Mouse (Mus musculus) kidney, embryonic 16.5 days (tissue): ENCODE measurements around the gene P2rx1. TPM values are rescaled to one million over a fixed set of nuclear protein-coding genes. Genes with fewer than 3 reads are reported as not detected.

Source experiments
- ATAC-seq: fragments of 200-750 bp; cut with Nextera tagmentation; 2 replicates; pipeline ENCODE4 v1.8.0; 2017; ENCODE audit warnings: moderate TSS enrichment; ENCODE audit not compliant: low FRiP score, low TSS enrichment
- H3K27ac ChIP-seq: fragments of 300-500 bp; sonication (generic); 2 replicates; pipeline ENCODE4 v1.5.1; 2014; ENCODE audit warnings: low read length
- H3K27me3 ChIP-seq: fragments of 300-500 bp; sonication (generic); 2 replicates; pipeline ENCODE4 v1.6.1; 2014; ENCODE audit warnings: low read length, control low read depth, mixed read lengths; ENCODE audit not compliant: insufficient read depth
- H3K36me3 ChIP-seq: fragments of 300-500 bp; sonication (generic); 2 replicates; pipeline ENCODE4 v1.6.1; 2014; ENCODE audit warnings: low read length, control low read depth, mixed read lengths; ENCODE audit not compliant: insufficient read depth
- H3K4me1 ChIP-seq: fragments of 300-500 bp; sonication (generic); 2 replicates; pipeline ENCODE4 v1.6.1; 2014; ENCODE audit warnings: low read length, control low read depth, mixed read lengths; ENCODE audit not compliant: insufficient read depth
- H3K4me2 ChIP-seq: fragments of 300-500 bp; sonication (generic); replicated peaks from 2 replicates; pipeline ENCODE4 v1.6.1; 2014; ENCODE audit warnings: low read depth, low read length
- H3K4me3 ChIP-seq: fragments of 300-500 bp; sonication (generic); 2 replicates; pipeline ENCODE4 v1.5.1; 2014; ENCODE audit warnings: mild to moderate bottlenecking, low read length
- H3K9ac ChIP-seq: fragments of 300-500 bp; sonication (generic); replicated peaks from 2 replicates; pipeline ENCODE4 v1.6.1; 2014; ENCODE audit warnings: low read length
- H3K9me3 ChIP-seq: fragments of 300-500 bp; sonication (generic); 2 replicates; pipeline ENCODE4 v1.6.1; 2016; ENCODE audit warnings: low read length, control low read depth
- WGBS: fragments of 180-500 bp; shearing (Covaris S2); extraction: QIAGEN DNeasy Blood & Tissue Kit; methylation state at CpG from one replicate; pipeline ENCODE4 v1.1.7; 2014; 5-methylcytosine and 5-hydroxymethylcytosine counted together
- polyA plus RNA-seq: library from polyadenylated mRNA; unstranded; fragments of >200 nt; fragmentation: Nextera tagmentation; extraction: Ambion mirVana; gene quantifications from 2 replicates; pipeline ENCODE4 v1.2.1, GENCODE M21; 2015

P2rx1 gene
- polyA plus RNA-seq, 1 experiment from 2014 or later = 3.1 TPM

- no peak overlapping the region for H3K4me2 ChIP-seq
- H3K27ac ChIP-seq = no peak overlapping the region
- H3K9ac ChIP-seq = no peak overlapping the region
- H3K36me3 ChIP-seq = no peaks in the 10 kb centered on the region
- no peak for ATAC-seq
- H3K9me3 ChIP-seq = no peaks in the 10 kb centered on the region
- peaks cover 38% of the 10 kb centered on the region for H3K4me1 ChIP-seq
- peaks cover 30% of the 10 kb centered on the region for H3K27me3 ChIP-seq
- no peak overlapping the region; the same call in 1 of the 2 replicates for H3K4me3 ChIP-seq
- WGBS = 17% methylated on average over 15 of the region's 15 CpGs
These were observed 38.8 kb upstream of the P2rx1 start for GRCm38 (mm10) chr11:72959924-72960679.

GRCm38 (mm10) chr11:72960723-72961071 is 38.2 kb upstream of the P2rx1 start:
- peaks cover 30% of the 10 kb centered on the region for H3K27me3 ChIP-seq
- no peak for ATAC-seq
- H3K9me3 ChIP-seq = no peaks in the 10 kb centered on the region
- 5% methylated on average over 15 of the region's 15 CpGs for WGBS
- no peak overlapping the region for H3K27ac ChIP-seq
- H3K9ac ChIP-seq = 0 out of 2 replicates have a peak overlapping the region, but pooled peaks have one; percentile 14
- H3K4me1 ChIP-seq = peaks cover 35% of the 10 kb centered on the region
- H3K4me3 ChIP-seq = peak overlapping the region; percentile 44
- no peaks in the 10 kb centered on the region for H3K36me3 ChIP-seq
- peak overlapping the region; percentile 65 for H3K4me2 ChIP-seq

DNA sequence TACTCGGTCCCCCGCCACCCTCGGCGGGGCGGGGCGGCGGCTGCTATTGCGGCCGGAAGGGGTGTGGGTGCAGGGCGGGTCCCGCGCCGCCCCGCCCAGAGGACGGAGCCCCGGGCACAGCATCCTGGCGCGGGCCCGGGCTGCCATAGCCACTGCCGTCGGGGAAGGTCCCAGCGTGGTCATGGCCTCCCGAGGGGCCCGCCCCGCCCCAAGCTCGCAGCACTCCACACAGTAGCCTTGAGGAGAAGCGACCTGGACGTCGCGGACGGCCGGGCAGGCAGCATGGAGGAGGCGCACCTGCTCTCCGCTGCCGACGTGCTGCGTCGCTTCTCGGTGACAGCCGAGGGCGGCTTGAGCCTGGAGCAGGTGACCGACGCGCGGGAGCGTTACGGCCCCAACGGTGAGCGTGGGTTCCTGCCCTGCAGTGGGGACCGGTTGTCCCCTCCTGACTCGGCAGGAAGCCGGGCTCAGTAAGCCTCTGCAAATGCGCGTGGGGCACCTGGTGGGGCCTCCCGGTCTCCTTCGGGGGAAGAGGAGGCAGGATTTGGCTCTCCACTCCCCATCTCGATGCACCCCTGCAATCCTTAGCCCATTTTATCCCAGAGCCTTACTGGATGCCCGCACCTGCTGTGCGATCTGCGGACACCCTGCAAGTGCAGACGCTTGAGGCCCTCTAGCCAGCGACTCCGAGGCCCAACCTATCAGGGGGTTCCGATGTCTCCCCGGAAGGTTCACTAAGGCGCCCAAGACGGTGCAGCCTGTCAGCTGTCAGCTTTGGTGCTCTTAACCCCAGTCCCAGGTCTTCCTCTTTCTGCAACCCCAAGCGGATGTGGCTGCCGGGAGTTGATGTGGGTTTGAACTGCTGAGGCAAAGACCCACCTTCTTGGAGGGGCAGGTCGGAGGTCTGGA is 37.6 kb upstream of the P2rx1 start, which contains the start of gene Atp2a3:
Gene Atp2a3 (plus strand): TSS at position 98 of the 909 bp plus-strand sequence.
- Histone ChIP-seq H3K27ac (no peak within 1 kb of the TSS), H3K9ac (peak within 1 kb of the TSS; percentile 14; the same call in 1 of the 2 replicates)
- 4% methylated on average over 67 of the region's 70 CpGs for WGBS

GRCm38 (mm10) chr11:72962378-72962777 is 36.5 kb upstream of the P2rx1 start:
- 66% methylated on average over 2 of the region's 2 CpGs for WGBS
- H3K4me2 ChIP-seq = no peak overlapping the region
- ATAC-seq = no peak
- peaks cover 35% of the 10 kb centered on the region for H3K4me1 ChIP-seq
- no peaks in the 10 kb centered on the region for H3K9me3 ChIP-seq
- H3K4me3 ChIP-seq = no peak overlapping the region
- H3K9ac ChIP-seq = no peak overlapping the region
- H3K27ac ChIP-seq = no peak overlapping the region
- peaks cover 30% of the 10 kb centered on the region for H3K27me3 ChIP-seq
- H3K36me3 ChIP-seq = no peaks in the 10 kb centered on the region

More for the DNA sequence above, 37.6 kb upstream of the P2rx1 start, which contains the start of gene Atp2a3:
- Histone ChIP-seq H3K4me3 (peak within 1 kb of the TSS; percentile 44), H3K4me1 (peaks cover 35% of the 10 kb centered on the region), H3K27me3 (peaks cover 30% of the 10 kb centered on the region), H3K4me2 (peak within 1 kb of the TSS; percentile 65), H3K9me3 (no peaks in the 10 kb centered on the region), H3K36me3 (no peaks in the 10 kb centered on the region)
- 0 out of 2 replicates have a peak, but pooled peaks have one; percentile 24 for ATAC-seq

DNA sequence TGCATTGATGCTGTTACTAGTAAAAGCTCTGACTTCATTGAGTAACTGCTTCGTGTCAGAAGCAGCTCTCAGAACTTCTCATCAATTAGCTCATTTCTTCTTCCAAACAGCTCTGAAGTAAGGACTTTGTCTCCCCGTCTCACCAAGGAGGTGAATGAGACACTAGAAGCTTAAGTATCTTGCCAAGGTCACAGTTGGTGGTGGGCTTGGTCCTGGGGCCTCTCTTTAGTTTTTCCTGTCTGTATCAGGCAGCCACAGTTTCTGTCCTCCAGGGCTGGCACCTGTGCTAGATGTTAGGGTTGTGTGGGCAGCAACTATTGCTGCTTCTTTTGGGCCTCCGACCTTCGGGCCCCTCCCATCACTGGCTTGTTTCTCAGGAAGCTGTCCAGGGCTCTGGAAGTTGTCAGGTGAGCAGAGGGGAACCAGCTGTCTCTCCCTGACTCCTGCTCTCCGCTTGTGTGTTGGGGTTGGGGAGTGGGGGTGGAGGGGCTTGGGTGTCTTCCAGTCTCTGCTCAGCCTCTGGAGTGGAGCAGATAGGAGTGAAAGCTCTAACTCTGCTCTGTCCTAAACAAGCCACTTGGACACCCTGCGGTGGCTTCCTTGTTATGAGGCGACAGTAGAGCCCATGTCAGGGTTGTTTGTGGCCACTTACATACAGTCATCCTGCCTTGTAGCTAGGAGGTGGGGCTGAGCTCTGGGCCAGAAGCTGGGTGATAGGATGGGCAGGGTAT is 35.7 kb upstream of the P2rx1 start:
- no peak overlapping the region for H3K9ac ChIP-seq
- ATAC-seq = 0 out of 2 replicates have a peak, but pooled peaks have one; percentile 29
- no peak overlapping the region for H3K4me2 ChIP-seq
- H3K27ac ChIP-seq = no peak overlapping the region
- 34% methylated on average over 7 of the region's 7 CpGs for WGBS
- no peaks in the 10 kb centered on the region for H3K9me3 ChIP-seq
- no peaks in the 10 kb centered on the region for H3K36me3 ChIP-seq
- H3K27me3 ChIP-seq = peaks cover 30% of the 10 kb centered on the region
- H3K4me3 ChIP-seq = no peak overlapping the region
- H3K4me1 ChIP-seq = peaks cover 35% of the 10 kb centered on the region

GRCm38 (mm10) chr11:72963789-72964294 is 35.1 kb upstream of the P2rx1 start:
- H3K27ac ChIP-seq = no peak overlapping the region

GRCm38 (mm10) chr11:72974995-72975503 is 23.9 kb upstream of the P2rx1 start:
- H3K4me2 ChIP-seq = no peak overlapping the region

More at GRCm38 (mm10) chr11:72963789-72964294, 35.1 kb upstream of the P2rx1 start:
- Histone ChIP-seq H3K4me1 (peaks cover 35% of the 10 kb centered on the region), H3K27me3 (peaks cover 30% of the 10 kb centered on the region), H3K9ac (no peak overlapping the region), H3K36me3 (no peaks in the 10 kb centered on the region), H3K4me3 (no peak overlapping the region), H3K9me3 (no peaks in the 10 kb centered on the region), H3K4me2 (no peak overlapping the region)
- 54% methylated on average over 3 of the region's 3 CpGs for WGBS
- no peak for ATAC-seq

GRCm38 (mm10) chr11:72982516-72982915 is 16.4 kb upstream of the P2rx1 start:
- Histone ChIP-seq H3K27ac (no peak overlapping the region), H3K4me2 (no peak overlapping the region), H3K9me3 (no peaks in the 10 kb centered on the region), H3K4me3 (no peak overlapping the region), H3K27me3 (no peaks in the 10 kb centered on the region), H3K36me3 (no peaks in the 10 kb centered on the region), H3K9ac (no peak overlapping the region), H3K4me1 (no peaks in the 10 kb centered on the region)
- WGBS = 87% methylated on average over 9 of the region's 9 CpGs
- ATAC-seq = no peak

More at GRCm38 (mm10) chr11:72974995-72975503, 23.9 kb upstream of the P2rx1 start:
- H3K4me1 ChIP-seq = no peaks in the 10 kb centered on the region
- H3K36me3 ChIP-seq = no peaks in the 10 kb centered on the region
- no peak for ATAC-seq
- no peak overlapping the region for H3K9ac ChIP-seq
- no peaks in the 10 kb centered on the region for H3K27me3 ChIP-seq
- whole genome bisulfite sequencing = 82% methylated on average over 13 of the region's 13 CpGs
- H3K27ac ChIP-seq = no peak overlapping the region
- H3K4me3 ChIP-seq = no peak overlapping the region
- no peaks in the 10 kb centered on the region for H3K9me3 ChIP-seq

- Histone ChIP-seq H3K4me2 (no peak overlapping the region), H3K4me3 (no peak overlapping the region), H3K9me3 (no peaks in the 10 kb centered on the region), H3K27ac (no peak overlapping the region), H3K27me3 (no peaks in the 10 kb centered on the region), H3K4me1 (no peaks in the 10 kb centered on the region), H3K9ac (no peak overlapping the region), H3K36me3 (no peaks in the 10 kb centered on the region)
- ATAC-seq = peak; percentile 28; the same call in 1 of the 2 replicates
- WGBS = 57% methylated on average over 5 of the region's 5 CpGs
These were observed 15.6 kb upstream of the P2rx1 start for GRCm38 (mm10) chr11:72983283-72983682.
